Mouse (Mus musculus): ENCODE data around the gene Gpc6.

Gene Gpc6

GRCm38 (mm10) chr14:116947939-116948591 lies 22.9 kb downstream of the Gpc6 start:
- DNase-seq (ENCODE audit: low read depth), result no peak

GRCm38 (mm10) chr14:116957154-116957553 lies 32.0 kb downstream of the Gpc6 start:
- DNase-seq (ENCODE audit: low read depth), result no peak

GRCm38 (mm10) chr14:116964837-116965236 lies 39.7 kb downstream of the Gpc6 start:
- DNase-seq (ENCODE audit: low read depth), result no peak

- DNase-seq (ENCODE audit: low read depth), result no peak
Observed at GRCm38 (mm10) chr14:116974708-116975107, 49.6 kb downstream of the Gpc6 start.

- DNase-seq (ENCODE audit: low read depth), result no peak
Observed at GRCm38 (mm10) chr14:116975224-116975623, 50.1 kb downstream of the Gpc6 start.

- no peak for DNase-seq (ENCODE audit: low read depth)
Observed at GRCm38 (mm10) chr14:116977259-116977658, 52.1 kb downstream of the Gpc6 start.

- no peak for DNase-seq (ENCODE audit: low read depth)
Observed at GRCm38 (mm10) chr14:116979714-116980382, 54.7 kb downstream of the Gpc6 start.

- no peak for DNase-seq (ENCODE audit: low read depth)
Observed at GRCm38 (mm10) chr14:116981711-116982110, 56.6 kb downstream of the Gpc6 start.

- DNase-seq (ENCODE audit: low read depth), result no peak
Observed at GRCm38 (mm10) chr14:116987341-116987740, 62.2 kb downstream of the Gpc6 start.

GRCm38 (mm10) chr14:117000376-117000775 lies 75.3 kb downstream of the Gpc6 start:
- DNase-seq (ENCODE audit: low read depth), result no peak

GRCm38 (mm10) chr14:117002313-117002712 lies 77.2 kb downstream of the Gpc6 start:
- no peak for DNase-seq (ENCODE audit: low read depth)

GRCm38 (mm10) chr14:117008781-117009180 lies 83.7 kb downstream of the Gpc6 start:
- DNase-seq (ENCODE audit: low read depth), result no peak

- DNase-seq (ENCODE audit: low read depth), result no peak
Observed at GRCm38 (mm10) chr14:117012969-117013368, 87.9 kb downstream of the Gpc6 start.

- no peak for DNase-seq (ENCODE audit: low read depth)
Observed at GRCm38 (mm10) chr14:117013554-117014117, 88.5 kb downstream of the Gpc6 start.

- no peak for DNase-seq (ENCODE audit: low read depth)
Observed at GRCm38 (mm10) chr14:117015333-117015922, 90.3 kb downstream of the Gpc6 start.

GRCm38 (mm10) chr14:117022180-117022799 lies 97.2 kb downstream of the Gpc6 start:
- no peak for DNase-seq (ENCODE audit: low read depth)

- DNase-seq (ENCODE audit: low read depth), result no peak
Observed at GRCm38 (mm10) chr14:117034146-117034545, 109.0 kb downstream of the Gpc6 start.

- no peak for DNase-seq (ENCODE audit: low read depth)
Observed at GRCm38 (mm10) chr14:117041017-117041416, 115.9 kb downstream of the Gpc6 start.

GRCm38 (mm10) chr14:117048951-117049350 lies 123.8 kb downstream of the Gpc6 start:
- DNase-seq (ENCODE audit: low read depth), result no peak

- DNase-seq (ENCODE audit: low read depth), result no peak
Observed at GRCm38 (mm10) chr14:117050877-117051276, 125.8 kb downstream of the Gpc6 start.

GRCm38 (mm10) chr14:117053361-117053760 lies 128.2 kb downstream of the Gpc6 start:
- DNase-seq (ENCODE audit: low read depth), result no peak

- DNase-seq (ENCODE audit: low read depth), result no peak
Observed at GRCm38 (mm10) chr14:117055134-117055533, 130.0 kb downstream of the Gpc6 start.

- no peak for DNase-seq (ENCODE audit: low read depth)
Observed at GRCm38 (mm10) chr14:117061078-117061477, 136.0 kb downstream of the Gpc6 start.

All from fibroblast of lung, adult 2 months (primary cell).